Mouse (Mus musculus) heart, postnatal 0 days (tissue): Measurements from ENCODE around the gene Ep300. TPM values are rescaled to one million over a fixed set of nuclear protein-coding genes. Genes with fewer than 3 reads are reported as not detected.
"Not testable (repeated sequence)": the region's sequence is repeated elsewhere in the genome, so short reads cannot be mapped to it uniquely, and the experiment has no call there.

Experiments
- ATAC-seq: fragments of 200-750 bp; cut with Nextera tagmentation; 2 replicates; pipeline ENCODE4 v1.8.0; 2017; ENCODE audit warnings: low read depth, moderate number of reproducible peaks, moderate library complexity; ENCODE audit not compliant: insufficient read depth
- DNase-seq: peaks from one replicate; pipeline ENCODE4 v3.0.0-alpha.2; 2016; ENCODE audit warnings: low spot score
- H3K27ac ChIP-seq: fragments of 300-500 bp; sonication (generic); 2 replicates; pipeline ENCODE4 v1.5.1; 2014; ENCODE audit warnings: low read depth, mild to moderate bottlenecking
- H3K27me3 ChIP-seq: fragments of 300-500 bp; sonication (generic); 2 replicates; pipeline ENCODE4 v1.6.1; 2014; ENCODE audit warnings: low read length, mixed read lengths; ENCODE audit not compliant: control insufficient read depth, insufficient read depth
- H3K36me3 ChIP-seq: fragments of 300-500 bp; sonication (generic); replicated peaks from 2 replicates; pipeline ENCODE4 v1.6.1; 2014; ENCODE audit warnings: low read length, mixed read lengths; ENCODE audit not compliant: control insufficient read depth, insufficient read depth
- H3K4me1 ChIP-seq: fragments of 300-500 bp; sonication (generic); 2 replicates; pipeline ENCODE4 v1.6.1; 2014; ENCODE audit warnings: antibody characterized with exemption; ENCODE audit not compliant: control insufficient read depth, insufficient read depth
- H3K4me2 ChIP-seq: fragments of 300-500 bp; sonication (generic); 2 replicates; pipeline ENCODE4 v1.6.1; 2014; ENCODE audit warnings: low read depth, mild to moderate bottlenecking, low read length, moderate library complexity
- H3K4me3 ChIP-seq: fragments of 300-500 bp; sonication (generic); 2 replicates; pipeline ENCODE4 v1.5.1; 2014; ENCODE audit warnings: low read depth, low read length
- H3K9ac ChIP-seq: fragments of 300-500 bp; sonication (generic); replicated peaks from 2 replicates; pipeline ENCODE4 v1.6.1; 2014; ENCODE audit warnings: low read depth, low read length, mixed read lengths
- H3K9me3 ChIP-seq: fragments of 300-500 bp; sonication (generic); replicated peaks from 2 replicates; pipeline ENCODE4 v1.6.1; 2016; ENCODE audit warnings: low read length; ENCODE audit not compliant: control insufficient read depth
- CTCF ChIP-seq: IDR thresholded peaks from 2 replicates; pipeline ENCODE4 v1.5.1; 2016; ENCODE audit warnings: antibody characterized with exemption, control low read depth, low read depth
- EP300 ChIP-seq: IDR thresholded peaks from 2 replicates; pipeline ENCODE4 v1.6.1; 2016; ENCODE audit warnings: antibody characterized with exemption, low read depth
- WGBS: fragments of 180-500 bp; shearing (Covaris S2); extraction: QIAGEN DNeasy Blood & Tissue Kit; methylation state at CpG from one replicate; pipeline ENCODE4 v1.1.7; 2014; 5-methylcytosine and 5-hydroxymethylcytosine counted together
- polyA plus RNA-seq: library from polyadenylated mRNA; unstranded; fragments of >200 nt; fragmentation: Nextera tagmentation; extraction: Ambion mirVana; gene quantifications from 2 replicates; pipeline ENCODE4 v1.2.1, GENCODE M21; 2015
- total RNA-seq: library from RNA; depleted of rRNA; stranded (reverse); fragments of >200 nt; gene quantifications from 2 replicates; pipeline ENCODE4 v1.2.3, GENCODE M21; 2014; ENCODE audit warnings: low replicate concordance

Gene Ep300
- total and polyA plus RNA-seq, 2 experiments from 2014 or later, result 5.6 to 38.5 TPM

- TF ChIP-seq CTCF (no peak), EP300 (no peak)
- ATAC-seq (no peak), DNase-seq (no peak)
- Histone ChIP-seq H3K4me1 (no peaks in the 10 kb centered on the region), H3K27me3 (no peaks in the 10 kb centered on the region), H3K27ac (no peak overlapping the region), H3K9me3 (no peaks in the 10 kb centered on the region), H3K9ac (no peak overlapping the region), H3K36me3 (peaks cover 18% of the 10 kb centered on the region; the same call in 1 of the 2 replicates), H3K4me3 (no peak overlapping the region), H3K4me2 (no peak overlapping the region)
- 87% methylated on average over 3 of the region's 3 CpGs for WGBS
Observed at GRCm38 (mm10) chr15:81594146-81594696, 9.1 kb downstream of the Ep300 start.

- 96% methylated on average over 8 of the region's 8 CpGs for WGBS
- not testable (repeated sequence) for H3K27ac ChIP-seq, H3K9ac ChIP-seq, H3K27me3 ChIP-seq, DNase-seq, H3K4me2 ChIP-seq, H3K4me3 ChIP-seq, H3K4me1 ChIP-seq, ATAC-seq, H3K9me3 ChIP-seq
- peaks cover 16% of the 10 kb centered on the region for H3K36me3 ChIP-seq
Observed at GRCm38 (mm10) chr15:81598742-81599141, 13.6 kb downstream of the Ep300 start.

GRCm38 (mm10) chr15:81605241-81605640 lies 20.1 kb downstream of the Ep300 start:
- ATAC-seq (no peak), DNase-seq (no peak)
- 11% methylated on average over 1 of the region's 1 CpGs for WGBS
- H3K4me3 ChIP-seq, result no peak overlapping the region
- H3K36me3 ChIP-seq, result peaks cover 43% of the 10 kb centered on the region
- no peaks in the 10 kb centered on the region for H3K27me3 ChIP-seq
- H3K9ac ChIP-seq, result no peak overlapping the region
- H3K4me2 ChIP-seq, result no peak overlapping the region
- TF ChIP-seq EP300 (no peak), CTCF (no peak)
- H3K9me3 ChIP-seq, result no peaks in the 10 kb centered on the region
- no peak overlapping the region for H3K27ac ChIP-seq
- no peaks in the 10 kb centered on the region for H3K4me1 ChIP-seq

- DNase-seq (peak; percentile 16), ATAC-seq (no peak)
- peak; percentile 66 for TF ChIP-seq CTCF
- TF ChIP-seq EP300, result no peak
- H3K9me3 ChIP-seq, result no peaks in the 10 kb centered on the region
- no peaks in the 10 kb centered on the region for H3K4me1 ChIP-seq
- peaks cover 48% of the 10 kb centered on the region for H3K36me3 ChIP-seq
- no peak overlapping the region for H3K9ac ChIP-seq
- no peak overlapping the region for H3K4me2 ChIP-seq
- H3K27ac ChIP-seq, result no peak overlapping the region
- no peak overlapping the region for H3K4me3 ChIP-seq
- WGBS, result 67% methylated on average over 1 of the region's 1 CpGs
- no peaks in the 10 kb centered on the region for H3K27me3 ChIP-seq
Observed at GRCm38 (mm10) chr15:81606634-81607033, 21.5 kb downstream of the Ep300 start.

- WGBS, result 94% methylated on average over 8 of the region's 8 CpGs
- TF ChIP-seq EP300, result no peak
- no peak for TF ChIP-seq CTCF
- no peaks in the 10 kb centered on the region for H3K9me3 ChIP-seq
- DNase-seq (no peak), ATAC-seq (no peak)
- H3K27ac ChIP-seq, result no peak overlapping the region
- peaks cover 67% of the 10 kb centered on the region for H3K36me3 ChIP-seq
- no peak overlapping the region for H3K4me2 ChIP-seq
- H3K27me3 ChIP-seq, result no peaks in the 10 kb centered on the region
- H3K4me1 ChIP-seq, result no peaks in the 10 kb centered on the region
- H3K9ac ChIP-seq, result no peak overlapping the region
- H3K4me3 ChIP-seq, result no peak overlapping the region
Observed at GRCm38 (mm10) chr15:81649516-81650455, 64.6 kb downstream of the Ep300 start.
